Mouse (Mus musculus) kidney, postnatal 25 days (tissue): Measurements from ENCODE around the gene Ppm1g.
"Not testable (repeated sequence)": the region's sequence is repeated elsewhere in the genome, so short reads cannot be mapped to it uniquely, and the experiment has no call there.

Experiments
- DNase-seq, 2 experiments: peaks; one replicate each; pipeline ENCODE4 v3.0.0; 2021; ENCODE audit warnings: mixed read lengths in 2 of 2

The Ppm1g gene

DNA sequence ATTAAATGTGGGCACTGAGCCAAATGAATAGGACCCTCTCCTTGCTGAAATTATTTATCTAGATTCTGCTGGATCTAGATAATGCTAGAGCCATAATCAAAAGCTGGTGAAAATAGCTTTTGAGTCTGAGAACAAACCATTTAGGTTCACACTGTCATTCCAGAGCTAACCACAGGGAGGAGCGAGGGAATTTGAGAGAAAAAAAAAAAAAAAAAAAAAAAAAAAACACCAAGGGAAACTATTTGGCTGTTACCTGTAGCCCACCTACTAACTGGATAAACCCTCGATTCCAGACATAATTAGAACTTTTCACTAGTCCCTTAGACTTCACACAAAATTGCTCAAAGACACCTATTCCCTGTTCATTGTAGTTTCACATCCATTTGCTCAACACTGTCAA lies 1.4 kb downstream of the Ppm1g start:
- DNase-seq = peak in 1 of 2 experiments; percentile 49

DNA sequence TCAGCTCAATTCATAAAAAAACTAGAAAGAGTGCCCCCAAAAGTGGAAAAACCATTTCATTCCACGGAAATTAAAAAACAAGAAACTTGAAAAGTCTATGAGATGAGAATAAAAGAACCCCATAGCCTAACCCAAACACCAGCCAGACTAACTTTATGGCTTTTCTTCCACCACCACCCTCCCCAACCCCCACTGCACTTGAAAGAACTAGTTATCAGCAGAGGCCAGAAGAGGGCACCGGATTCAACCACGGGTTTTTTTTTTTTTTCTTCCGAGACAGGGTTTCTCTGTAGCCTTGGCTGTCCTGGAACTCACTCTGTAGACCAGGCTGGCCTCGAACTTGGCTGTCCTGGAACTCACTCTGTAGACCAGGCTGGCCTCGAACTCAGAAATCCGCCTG lies 2.2 kb downstream of the Ppm1g start:
- DNase-seq = no peak

DNA sequence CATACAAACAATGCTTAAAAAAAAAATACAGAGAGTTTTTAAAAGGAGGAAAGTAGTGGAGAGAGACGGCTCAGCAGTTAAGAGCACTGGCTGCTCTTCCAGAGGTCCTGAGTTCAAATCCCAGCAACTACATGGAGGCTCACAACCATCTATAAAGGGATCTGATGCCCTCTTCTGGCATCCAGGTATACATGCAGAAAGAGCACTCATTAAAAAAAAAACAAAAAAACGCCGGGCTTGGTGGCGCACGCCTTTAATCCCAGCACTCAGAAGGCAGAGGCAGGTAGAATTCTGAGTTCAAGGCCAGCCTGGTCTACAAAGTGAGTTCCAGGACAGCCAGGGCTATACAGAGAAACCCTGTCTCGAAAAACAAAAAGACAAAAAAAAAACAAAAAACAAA lies 3.9 kb downstream of the Ppm1g start:
- not testable (repeated sequence) for DNase-seq

DNA sequence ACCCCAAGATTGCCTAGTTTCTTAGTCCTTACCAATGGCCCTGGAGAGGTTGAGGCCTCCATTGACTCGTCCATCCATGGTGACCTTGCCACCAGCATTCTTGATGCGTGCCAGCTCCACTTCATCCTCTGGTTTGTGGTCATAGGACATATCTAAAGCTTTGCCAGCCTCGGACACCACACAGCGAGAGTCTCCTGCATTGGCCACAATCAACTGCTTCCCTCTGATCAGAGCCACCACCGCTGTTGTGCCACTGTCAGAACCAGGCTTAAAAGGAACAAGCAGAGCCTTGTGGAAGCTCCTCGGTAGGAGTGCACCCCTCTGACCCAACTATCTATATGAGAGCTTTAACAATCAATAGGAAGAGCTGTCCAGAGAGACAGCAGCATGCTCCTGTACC lies 16.1 kb downstream of the Ppm1g start:
- no peak for DNase-seq

DNA sequence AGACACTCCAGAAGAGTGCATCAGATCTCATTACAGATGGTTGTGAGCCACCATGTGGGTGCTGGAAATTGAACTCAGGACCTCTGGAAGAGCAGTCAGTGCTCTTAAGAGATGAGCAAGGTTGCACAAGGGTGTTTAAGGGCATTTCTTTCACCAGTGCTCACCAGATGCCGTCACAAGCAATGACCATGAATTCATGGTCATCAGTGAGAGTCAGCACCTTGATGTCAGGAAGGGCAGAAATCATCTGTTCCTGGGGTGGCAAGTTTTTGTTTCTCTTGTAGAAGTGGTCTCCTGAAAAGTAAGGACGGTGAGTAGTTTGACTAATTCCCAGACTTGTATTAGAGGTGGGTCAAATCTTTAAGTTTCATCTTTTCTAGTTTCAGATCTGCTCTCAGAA lies 16.6 kb downstream of the Ppm1g start:
- DNase-seq = no peak

DNA sequence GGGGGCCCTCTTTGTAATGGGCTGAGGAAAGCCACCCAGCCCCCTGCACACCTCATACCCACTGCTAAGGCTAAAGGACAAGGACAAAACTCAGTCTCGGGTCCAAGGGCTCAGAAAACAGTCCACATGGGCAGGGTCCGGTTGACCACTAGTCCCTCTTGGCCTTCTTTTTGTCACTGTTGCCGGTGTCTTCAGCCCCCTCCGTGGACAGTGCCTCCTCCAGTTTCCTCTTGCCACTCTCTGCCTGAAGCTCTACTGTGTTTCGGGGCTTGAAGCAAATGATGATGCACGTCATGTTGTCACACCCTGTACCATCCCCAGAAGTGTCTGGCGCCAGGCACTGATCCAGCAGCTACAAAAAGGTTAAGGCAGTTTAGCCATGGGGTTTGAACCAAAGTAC lies 17.6 kb downstream of the Ppm1g start:
- no peak for DNase-seq

DNA sequence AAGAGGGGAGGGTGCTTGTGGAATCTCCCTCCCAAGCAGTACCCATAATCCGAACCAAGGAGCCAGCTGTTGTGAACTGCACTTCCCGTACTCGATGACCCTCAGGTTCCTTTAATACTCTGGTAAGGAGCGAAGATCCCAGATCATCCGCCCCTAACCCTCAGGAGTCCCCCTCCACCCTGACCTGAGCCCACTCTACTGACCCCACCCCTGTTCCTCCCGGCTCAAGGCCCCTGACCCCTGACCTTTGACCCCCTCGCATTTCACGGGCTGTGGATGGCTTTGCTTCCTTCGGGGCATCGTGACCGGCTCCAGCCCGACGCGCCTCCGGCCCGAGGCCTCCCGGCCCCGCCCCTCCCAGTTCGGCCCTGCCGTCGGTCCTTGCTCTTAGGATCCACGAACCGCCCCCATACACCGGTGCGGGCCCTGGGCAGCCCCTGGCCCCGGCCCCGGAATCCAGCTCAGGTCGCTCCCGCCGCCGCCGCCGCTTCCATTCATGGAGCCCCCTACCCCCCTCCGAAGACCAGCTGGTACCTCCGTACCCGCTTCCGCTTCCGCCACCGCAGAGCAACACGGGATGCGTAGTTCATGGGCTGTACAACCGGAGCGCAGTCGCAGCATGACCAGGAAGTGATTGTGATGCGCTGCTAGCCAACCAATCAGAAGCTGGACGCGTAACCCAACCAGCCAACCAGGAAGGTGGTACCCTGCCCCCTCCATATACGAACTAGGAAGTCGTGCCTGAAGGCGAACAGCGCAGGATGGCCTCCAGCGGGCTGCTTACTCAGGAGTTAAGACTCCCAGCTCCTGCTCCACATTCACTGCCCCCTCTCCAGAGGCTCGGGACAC lies 18.5 kb downstream of the Ppm1g start, which contains the start of gene Zfp513:
Gene Zfp513 (minus strand): TSS at position 562 of the 849 bp plus-strand sequence.
- peak; percentile 97 to 99 for DNase-seq

DNA sequence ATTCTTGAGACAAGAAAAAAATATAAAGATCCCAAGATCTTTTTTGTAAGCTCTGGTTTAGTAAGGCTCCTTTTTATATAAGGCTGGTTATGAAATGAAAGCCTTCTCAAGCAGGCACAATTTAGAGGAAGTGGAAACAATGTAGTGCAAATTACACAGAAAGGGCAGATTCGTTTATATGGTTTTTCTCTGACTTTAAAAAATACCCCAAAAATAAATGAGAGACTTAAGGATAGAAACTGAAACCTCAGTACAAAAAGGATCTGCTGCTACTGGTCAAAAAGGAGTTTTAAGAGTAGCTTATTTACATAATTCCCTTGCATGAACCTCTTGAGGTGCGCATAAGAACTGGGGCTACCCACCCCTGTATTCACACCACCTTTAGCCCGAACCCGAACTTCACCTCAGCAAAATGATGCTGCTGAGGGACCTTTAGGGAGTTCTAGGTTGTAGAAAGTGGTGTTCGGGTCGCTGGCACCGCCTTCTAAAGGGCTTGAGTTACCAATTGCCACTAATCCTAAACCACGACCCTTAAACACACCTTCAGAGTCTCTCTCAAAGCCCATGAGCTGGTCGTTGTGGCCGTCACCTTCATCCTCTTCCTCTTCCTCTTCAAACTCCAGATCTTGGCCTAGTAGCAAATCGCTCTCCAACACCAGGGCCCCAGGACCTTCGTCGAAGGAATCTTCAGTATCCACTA lies 19.3 kb downstream of the Ppm1g start:
- no peak for DNase-seq

DNA sequence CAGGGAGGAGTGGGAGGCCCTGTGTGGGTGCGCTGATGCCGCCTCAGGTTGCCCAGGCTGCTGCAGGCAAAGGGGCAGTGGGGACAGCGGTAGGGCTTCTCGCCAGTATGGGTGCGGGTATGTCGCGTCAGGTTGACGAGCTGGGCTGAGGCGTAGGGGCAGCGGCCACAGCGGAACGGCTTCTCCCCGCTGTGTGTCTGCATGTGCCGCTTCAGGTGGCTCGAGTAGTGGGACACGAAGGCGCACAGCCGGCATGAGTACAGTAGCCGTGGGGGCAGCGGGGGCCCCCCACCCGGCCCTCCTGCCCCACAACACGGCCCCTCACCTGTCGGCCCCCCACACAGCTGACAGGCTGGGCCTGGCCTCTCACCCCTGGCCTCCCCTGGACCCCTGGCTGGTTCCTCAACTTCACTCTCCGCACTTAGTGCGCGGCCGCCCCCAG lies 20.1 kb downstream of the Ppm1g start:
- DNase-seq = peak in 1 of 2 experiments; percentile 60

DNA sequence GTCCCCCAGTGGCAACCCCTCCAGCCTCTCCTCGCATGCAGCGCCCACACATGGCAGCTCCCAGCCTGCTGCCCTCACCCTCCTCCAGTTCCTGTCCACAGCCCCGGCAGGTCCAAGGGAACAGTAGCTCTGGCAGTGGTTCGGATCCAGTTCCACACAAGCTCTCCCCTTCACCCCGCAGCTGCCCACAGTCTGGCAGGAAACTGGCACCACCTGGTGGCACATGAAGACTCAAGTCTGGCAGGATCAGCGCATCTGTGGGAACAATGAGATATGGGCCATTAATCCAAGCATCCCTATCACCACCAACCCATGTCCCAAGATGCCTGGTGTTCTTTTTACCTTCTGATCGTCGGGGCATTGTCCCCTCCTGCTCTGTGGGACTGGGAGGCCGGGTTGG lies 20.6 kb downstream of the Ppm1g start:
- peak; percentile 27 to 60 for DNase-seq

DNA sequence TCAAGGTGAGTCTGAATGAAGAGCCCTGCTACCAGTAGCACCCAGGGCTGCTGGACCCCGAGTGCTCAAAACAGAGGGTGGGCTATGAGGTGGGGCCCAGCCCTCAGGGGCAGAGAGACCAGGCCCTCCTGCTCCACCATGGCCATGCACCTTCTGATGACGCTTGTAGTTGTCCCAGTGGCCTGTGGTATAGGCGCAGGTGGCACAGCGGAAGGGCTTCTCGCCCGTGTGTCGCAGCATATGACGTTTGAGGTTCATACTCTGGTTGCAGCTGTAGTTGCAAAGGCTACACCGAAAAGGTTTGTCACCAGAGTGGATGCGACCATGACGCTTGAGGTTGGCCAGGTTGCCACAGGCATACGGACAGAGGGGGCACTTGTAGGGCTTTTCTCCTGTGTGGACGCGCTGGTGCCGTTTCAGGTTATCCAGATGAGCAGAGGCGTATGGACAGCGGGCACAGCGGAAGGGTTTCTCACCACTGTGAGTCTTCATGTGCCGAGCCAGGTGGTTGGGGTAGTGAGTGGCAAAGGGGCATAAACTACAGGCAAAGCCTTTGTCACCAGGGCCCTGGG lies 21.1 kb downstream of the Ppm1g start:
- DNase-seq = no peak

DNA sequence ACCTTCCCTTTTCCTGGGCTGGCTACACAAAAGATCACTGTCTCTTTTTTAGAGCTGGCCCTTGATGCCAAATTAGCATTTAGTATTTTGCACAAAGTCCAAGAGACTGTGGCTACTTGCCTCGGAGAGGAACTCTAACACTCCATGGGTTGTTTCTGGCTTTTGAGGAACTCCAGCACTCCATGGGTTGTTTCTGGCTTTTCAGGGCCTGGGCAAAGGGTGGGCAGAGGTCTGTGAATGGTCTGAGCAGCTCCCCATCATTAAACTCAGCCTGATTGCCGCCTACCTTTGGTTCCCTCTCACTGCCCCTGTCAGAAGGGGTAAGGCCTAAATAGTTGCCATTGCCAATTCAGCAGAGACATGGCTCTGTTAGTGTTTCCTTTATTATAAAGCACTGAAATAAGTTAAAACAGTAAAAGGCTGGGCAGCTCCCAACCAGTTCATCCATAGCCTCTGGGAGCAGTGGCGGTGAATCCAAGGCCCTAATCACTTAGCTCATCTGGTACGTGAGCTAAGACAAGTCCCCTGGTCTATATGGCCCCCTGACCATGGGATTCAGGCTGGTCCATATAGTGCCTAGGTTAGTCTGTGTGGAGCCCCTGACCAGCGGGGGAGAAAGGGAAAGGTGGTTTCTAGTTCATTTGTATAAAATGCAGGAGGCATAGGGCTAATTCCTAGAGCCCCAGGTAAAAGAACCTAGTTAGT lies 21.7 kb downstream of the Ppm1g start:
- no peak for DNase-seq

DNA sequence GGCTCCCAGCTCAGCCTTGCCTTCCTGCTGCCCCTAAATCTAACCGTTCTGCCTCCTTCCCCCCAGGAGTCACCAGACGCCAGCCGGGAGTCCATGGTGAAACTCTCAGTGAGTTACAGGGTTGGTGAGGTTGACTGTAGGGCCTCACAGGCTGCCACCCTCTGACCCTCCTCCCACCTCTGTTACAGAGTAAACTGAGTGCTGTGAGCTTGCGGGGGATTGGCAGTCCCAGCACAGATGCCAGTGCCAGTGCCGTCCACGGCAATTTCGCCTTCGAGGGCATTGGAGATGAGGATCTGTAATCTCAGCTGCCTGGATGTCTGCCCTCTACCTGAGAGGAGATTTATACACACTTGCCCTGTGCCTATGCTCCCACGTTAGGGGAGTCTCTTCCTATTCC lies 22.3 kb downstream of the Ppm1g start:
- DNase-seq = no peak

DNA sequence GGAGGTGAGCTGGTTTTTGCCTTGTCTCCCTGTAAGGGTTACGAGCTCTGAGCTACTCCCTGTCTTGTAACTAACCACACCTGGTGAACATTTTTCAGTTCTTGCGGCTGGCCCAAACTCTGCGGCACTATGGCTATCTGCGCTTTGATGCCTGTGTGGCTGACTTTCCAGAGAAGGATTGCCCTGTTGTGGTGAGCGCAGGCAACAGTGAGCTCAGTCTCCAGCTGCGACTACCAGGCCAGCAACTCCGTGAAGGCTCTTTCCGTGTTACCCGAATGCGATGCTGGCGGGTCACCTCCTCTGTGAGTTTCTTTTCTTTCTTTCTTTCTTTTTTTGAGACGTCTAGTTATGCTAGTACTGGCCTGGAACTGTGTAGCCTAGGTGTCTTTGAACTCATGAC lies 23.4 kb downstream of the Ppm1g start:
- DNase-seq = no peak

DNA sequence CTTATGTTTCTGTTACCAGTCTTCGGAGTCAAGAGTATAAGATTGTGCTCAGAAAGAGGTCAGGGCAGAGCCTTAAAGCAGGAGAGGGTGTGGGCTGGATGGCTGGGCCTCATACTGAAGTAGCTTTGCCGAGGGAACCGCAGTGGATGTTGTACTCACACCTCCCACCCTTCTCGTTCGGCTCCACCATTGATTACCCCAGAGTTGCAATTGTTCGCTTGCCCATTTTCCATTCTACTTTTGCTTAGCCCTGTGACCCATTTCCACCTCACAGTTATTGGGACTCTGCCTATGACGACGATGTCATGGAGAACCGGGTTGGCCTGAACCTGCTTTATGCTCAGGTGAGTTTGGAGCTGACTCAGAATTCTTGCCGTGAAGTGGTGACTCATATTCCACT lies 24.3 kb downstream of the Ppm1g start:
- no peak for DNase-seq

DNA sequence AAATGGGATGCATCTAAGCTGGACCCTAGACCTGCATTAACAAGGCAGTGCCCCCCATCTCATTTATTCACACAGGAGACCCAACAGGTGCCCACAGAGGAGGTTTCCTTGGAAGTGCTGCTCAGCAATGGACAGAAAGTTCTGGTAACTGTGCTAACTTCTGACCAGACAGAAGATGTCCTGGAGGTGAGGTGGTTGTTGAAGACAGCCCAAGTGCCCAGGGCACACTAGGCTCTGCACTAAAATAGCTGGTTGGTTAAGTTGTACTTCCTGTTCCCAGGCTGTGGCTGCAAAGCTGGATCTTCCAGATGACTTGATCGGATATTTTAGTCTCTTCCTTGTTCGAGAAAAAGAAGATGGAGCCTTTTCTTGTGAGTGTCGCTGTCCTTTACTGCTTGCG lies 24.8 kb downstream of the Ppm1g start:
- no peak for DNase-seq

DNA sequence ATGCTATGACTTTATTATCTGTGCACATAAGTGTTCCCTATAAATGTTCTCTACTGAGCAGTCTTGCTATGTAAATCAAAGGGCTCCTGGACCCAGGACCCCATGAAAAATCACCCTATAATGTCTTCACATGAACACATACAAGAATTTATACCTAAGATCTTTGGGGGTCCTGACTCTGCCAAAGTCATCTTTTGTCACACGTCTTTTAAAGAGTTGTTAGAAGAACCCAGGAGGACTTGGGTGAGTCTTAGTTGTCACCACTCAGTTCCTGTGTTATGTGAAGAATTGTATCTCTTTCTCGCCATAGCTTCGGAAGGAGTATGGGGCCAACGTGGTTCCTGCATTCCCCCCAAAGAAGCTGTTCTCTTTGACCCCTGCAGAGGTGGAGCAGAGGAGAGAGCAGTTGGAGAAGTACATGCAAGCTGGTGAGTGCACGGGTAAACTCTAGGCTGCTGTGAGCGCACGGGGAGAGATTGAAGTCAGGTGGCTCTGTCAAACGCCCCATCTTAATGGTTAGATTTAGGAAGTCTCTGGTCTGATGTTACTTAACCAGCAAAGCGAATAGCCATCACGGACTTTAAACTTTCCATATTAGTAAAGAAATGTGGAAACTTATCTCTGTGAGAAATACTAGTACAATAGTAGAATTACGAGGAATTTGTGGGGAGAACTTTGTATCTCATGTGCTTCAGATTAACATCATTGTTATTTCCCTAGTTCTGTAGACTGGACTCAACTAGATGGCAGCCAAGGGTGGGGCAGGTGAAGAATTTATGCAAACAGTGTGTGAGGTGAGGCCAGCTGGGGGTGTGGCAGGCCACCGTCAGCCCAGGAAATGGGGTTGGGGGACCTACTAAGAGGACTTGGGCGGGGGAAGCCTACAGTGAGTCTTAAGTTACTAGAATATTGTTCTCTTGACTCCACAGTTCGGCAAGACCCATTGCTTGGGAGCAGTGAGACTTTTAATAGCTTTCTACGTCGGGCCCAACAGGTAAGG lies 25.7 kb downstream of the Ppm1g start:
- DNase-seq = no peak

DNA sequence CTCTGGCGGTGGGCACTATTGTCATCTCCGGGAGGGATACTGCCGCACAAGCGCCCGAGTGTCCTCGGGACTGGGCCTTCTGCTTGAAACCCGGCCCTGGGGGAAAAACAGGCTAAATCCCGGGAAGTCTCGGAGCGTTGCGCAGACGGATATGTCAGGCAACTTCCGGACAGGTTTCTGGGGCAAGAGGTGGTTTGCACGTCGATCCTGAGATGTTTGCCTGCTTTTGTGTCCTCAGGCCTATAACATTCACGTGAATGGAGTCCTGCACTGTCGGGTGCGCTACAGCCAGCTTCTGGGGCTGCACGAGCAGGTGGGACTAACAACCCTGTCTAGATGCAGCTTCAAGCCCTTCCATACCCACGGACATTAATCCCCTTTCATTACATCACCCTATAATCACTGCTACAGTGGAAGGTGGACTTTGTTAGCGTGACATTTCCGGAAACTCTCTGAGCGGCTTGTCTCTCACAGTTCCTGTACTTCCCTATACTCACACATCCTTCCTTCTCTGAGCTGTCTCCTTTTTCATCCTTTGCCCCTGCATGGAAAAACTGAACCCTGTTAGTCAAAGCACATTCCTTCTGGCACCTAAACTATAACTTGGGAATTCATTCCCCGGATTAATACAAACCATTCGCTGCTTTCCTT lies 26.7 kb downstream of the Ppm1g start:
- DNase-seq = no peak

DNA sequence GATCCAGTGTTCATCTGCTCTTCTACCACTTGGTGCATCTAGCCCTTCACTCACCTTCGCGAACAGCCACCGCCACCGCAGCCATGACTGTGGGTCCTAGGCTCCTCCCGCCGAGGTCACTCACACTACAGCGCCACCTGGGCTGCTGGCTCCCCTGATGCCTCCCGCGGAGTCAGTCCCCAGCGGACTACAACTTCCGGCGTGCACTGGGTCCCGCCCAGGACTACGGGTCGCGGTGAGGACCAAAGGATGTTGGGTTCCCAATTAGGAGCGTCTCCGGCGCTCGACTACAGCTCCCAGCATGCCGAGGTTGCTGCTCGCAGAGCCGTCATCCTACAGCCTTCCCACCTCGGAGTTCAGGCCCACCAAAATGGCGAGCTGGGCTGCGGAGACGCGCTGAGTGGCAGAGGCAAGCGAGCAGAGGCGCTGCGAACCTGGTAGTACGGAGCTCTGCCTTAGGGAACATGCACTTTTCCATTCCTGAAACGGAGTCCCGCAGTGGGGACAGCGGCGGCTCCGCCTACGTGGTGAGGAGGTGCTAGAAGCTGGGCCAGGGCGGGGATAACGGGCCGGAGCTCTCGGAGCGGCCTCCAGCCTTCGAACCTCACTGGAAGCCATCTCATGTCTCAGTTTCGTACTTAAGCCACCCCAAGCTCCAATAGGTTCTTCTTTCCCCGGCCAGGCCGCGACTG lies 27.4 kb downstream of the Ppm1g start, which contains the start of the genes Snx17 and Eif2b4:
Gene Snx17 (plus strand): TSS at position 289 of the 692 bp plus-strand sequence.
Gene Eif2b4 (minus strand): TSS at position 492 of the 692 bp plus-strand sequence.
- DNase-seq = peak; percentile 99 to 100
